Mouse (Mus musculus): Measurements from ENCODE around the gene Rgl1.

DNA sequence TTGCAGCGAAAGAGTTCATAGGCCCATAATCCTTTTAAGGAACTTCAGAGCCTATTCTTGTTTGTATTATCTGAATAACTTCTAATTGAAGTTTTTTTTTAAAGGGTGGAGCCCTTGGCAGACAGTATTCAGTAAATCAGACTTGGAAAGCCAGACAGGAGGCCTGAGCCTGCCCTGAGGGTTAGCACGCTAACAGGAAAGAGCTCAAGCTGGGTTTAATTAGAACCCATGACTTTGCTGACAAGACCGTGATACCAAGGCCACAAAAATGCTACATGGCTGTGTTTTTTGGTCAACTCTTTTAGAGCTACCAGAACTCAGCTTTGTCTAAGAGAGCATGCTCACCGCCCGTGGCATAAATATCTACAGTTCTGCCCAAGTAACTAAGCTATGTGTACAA lies 175.8 kb downstream of the Rgl1 start:
- no peak for TF ChIP-seq CTCF (IDR thresholded peaks at IDR 0.05; ENCODE audit: extremely low read depth, insufficient read depth, insufficient read length, insufficient replicate concordance)
- no peak for TF ChIP-seq POLR2A (IDR thresholded peaks at IDR 0.05; ENCODE audit: low read depth, low read length)
